Mouse (Mus musculus) spleen, postnatal 14 days (tissue): ENCODE data around the gene Zfp981.
"Not testable (repeated sequence)": the region's sequence is repeated elsewhere in the genome, so short reads cannot be mapped to it uniquely, and the experiment has no call there.

Source experiments
- DNase-seq, 2 experiments: peaks; one replicate each; pipeline ENCODE4 v3.0.0; 2021 to 2022; ENCODE audit warnings: low spot score in 2 of 2

Zfp981 gene

DNA sequence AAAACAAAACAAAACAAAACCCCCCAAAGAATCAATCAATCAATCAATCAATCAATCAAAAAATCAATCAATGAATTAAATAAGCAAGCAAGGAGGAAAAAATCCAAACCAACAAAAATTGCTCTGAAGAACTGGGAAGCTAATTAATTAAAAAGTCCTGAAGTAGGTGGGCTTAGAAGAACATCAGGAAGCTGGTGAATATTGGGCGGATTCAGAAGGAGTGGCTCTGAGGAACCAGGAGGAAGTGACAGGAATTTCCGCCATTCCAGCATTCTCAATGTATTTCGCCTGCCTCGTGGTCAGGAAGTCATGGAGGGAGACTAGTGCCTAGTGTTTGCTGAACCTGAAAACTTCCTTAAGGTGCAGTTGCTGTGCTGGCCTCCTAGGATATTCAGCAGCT, at the start of gene Zfp981:
TSS of gene Zfp981 (plus strand) at position 301 of the 400 bp plus-strand sequence.
- not testable (repeated sequence) for DNase-seq

DNA sequence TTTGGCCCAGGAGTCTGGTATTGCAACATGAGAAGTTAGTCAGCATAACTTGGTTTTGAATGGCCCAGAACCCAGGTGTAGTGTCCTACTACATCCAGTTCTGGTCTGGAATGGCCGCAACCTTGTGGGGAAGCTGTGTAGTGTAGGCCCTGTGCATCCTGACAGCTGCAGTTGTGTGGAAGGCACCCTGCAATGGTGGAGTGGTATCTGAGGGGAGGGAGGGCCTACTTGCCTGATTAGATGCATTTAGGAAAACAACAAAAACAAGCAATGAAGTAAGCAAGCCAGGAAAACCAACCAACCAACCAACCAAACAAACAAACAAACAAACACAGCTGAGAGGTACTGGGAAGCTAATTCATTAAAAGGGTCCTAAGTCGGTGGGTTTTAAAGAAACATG, 49.3 kb upstream of the Zfp981 start:
- DNase-seq: not testable (repeated sequence)

DNA sequence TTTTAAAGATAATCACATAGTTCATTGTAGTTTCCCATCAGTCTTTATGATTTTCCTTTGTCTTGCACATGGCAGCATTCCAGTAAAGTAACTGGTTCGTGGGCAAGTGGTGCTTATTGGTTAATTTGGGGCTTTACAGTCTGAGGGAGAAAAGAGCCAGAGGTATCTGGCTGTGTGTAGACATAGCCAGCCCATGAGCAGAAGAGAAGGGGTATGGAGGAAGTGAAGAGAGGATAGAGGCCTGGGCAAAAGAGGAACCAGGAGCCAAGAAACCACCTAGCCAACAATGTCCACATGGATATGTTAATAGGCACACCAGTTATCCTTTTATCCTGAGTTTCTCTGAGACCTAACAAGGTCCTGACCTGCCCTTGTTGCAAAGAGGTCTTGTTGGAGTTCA, 47.7 kb upstream of the Zfp981 start:
- DNase-seq: not testable (repeated sequence)

DNA sequence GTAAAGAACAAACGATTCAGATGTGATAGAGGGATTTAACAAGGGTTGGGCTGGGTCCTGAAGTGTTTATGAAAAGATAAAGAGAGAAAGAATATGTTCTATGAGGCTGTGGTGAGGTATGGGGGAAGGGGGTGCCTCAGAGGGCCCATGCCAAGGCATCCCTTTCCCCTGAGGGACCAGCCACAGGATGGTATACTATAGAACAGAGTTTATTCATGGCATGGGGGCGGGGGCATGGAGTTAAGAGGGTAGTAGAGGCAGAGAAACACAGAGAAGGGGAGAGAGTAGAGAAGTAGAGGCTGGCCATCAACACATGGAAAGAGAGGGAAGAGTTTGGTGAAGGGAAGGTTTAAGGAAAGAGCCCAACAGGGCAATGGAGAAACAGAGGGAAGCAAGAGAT, 46.9 kb upstream of the Zfp981 start:
- DNase-seq: no peak

DNA sequence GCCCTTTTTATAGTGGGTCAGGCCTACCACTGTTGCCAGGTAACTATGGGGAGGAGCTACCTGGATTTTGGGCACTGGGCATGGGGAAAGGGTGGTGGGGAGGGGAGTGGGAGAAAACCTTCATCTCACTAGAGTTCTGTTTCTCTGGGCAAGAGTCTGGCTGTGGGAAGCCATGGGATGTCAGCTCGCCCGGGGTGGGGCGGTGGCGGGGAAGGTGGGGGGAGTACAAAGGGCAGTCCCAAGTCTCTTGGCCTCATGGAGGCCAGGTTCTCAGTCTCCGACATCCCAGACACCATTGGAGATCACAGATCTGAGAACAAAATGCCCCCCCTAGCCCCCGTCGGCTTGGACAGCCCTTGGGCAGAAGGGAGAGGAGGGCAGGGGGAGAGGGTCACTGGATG, 46.5 kb upstream of the Zfp981 start:
- DNase-seq: no peak

DNA sequence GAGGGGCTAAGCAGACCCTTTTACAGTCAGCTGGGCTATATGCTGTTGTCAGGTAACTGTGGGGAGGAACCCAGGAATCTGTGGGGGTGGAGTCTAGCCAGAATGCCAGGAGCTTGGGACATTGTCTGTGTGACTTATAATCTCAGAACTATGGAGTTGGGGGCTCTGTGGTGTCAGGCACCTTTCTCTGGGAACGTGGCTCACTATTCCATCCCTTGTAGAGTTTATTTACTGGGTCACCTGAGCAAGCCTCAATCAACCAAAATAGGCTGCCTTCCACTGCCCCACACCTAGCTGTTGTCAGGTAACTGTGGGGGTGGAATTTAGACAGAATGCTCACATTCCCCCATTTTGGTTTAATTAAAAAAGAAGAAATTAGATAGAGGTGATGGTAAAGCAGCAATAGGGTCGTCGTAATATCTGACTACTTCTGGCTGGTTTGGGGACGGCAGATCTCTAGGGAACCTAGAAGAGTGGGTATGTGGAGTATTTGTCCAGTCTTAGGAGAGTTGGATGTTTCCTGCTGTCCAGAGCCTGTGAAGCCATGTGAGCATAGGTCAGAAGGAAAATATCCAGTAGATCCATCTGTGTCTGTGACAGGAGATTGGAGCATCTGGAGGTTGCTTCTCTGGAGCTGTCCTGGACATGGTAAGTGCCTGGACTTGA, 45.6 kb upstream of the Zfp981 start:
- no peak for DNase-seq

DNA sequence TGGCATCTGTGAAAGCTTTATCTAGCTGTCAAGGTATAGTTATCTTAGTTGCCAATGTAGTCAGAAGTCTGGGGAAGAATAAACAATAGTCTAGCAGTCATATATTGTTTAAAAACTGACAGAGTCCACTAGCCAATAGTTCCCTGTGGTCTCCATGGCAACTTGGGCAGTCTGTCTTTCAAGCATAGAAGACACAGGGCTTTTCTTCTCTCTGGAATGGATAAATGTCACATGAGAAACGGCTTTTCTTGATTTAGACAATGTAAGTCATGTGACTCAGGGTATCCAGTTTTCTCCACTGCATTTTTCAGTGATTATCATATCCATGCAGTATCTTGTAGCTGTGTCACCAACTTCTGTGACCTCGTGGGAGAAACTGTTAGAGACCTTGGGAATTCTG, 44.7 kb upstream of the Zfp981 start:
- DNase-seq: no peak

DNA sequence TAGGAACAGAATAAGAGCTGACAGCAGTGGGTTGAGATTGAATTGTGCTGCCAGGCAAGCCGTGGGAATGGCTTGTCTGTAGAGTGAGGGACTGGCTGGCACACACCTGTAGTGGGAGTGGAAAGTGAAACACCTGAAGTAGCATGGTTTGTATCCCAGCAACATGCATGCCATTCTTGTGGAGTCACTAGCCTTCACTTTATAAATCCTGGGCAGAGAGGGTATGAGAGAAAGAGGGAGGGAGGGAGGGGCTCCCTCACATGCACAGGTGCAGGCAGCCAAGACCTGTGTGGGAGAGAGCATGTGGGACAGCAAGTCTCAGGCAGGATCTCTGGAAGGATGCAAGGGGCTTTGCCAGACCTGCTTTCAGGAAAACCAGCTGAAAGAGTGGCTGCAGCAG, 44.1 kb upstream of the Zfp981 start:
- no peak for DNase-seq

DNA sequence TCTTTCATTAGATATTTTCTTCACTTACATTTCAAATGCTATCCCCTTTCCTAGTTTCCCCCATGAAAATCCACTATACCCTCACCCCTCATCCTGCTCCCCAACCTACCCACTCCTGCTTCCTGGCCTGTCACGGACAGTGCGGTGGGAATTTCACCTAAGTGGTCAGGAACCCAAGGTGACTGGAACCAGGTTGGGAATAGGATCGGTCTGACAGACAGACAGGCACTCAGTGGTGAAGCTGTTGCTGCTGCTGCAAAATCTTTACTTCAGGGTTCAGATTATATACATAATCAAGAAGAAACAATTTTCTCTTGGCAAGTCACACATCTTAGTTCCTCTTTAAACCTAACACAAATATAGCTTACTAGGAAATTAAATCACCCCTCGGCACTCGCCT, 42.0 kb upstream of the Zfp981 start:
- not testable (repeated sequence) for DNase-seq

DNA sequence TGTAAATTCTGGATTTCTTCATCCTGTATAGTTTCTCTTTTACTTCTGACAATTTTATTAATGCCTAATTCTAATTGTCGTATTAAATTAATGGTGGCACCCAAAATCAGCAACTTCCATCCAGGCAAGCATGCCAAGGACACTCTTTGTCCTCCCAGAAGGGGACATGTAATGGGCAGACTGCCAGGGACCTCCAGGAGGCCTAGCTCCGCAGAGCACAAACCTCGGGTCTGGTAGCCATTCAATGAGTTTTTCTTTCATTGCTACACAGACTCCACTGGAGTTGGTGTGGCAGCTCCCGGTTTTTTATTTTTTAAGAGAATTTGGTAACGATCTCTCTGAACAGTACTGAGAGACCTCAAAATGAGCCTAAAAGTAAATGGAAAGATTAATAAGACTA, 41.1 kb upstream of the Zfp981 start:
- not testable (repeated sequence) for DNase-seq

DNA sequence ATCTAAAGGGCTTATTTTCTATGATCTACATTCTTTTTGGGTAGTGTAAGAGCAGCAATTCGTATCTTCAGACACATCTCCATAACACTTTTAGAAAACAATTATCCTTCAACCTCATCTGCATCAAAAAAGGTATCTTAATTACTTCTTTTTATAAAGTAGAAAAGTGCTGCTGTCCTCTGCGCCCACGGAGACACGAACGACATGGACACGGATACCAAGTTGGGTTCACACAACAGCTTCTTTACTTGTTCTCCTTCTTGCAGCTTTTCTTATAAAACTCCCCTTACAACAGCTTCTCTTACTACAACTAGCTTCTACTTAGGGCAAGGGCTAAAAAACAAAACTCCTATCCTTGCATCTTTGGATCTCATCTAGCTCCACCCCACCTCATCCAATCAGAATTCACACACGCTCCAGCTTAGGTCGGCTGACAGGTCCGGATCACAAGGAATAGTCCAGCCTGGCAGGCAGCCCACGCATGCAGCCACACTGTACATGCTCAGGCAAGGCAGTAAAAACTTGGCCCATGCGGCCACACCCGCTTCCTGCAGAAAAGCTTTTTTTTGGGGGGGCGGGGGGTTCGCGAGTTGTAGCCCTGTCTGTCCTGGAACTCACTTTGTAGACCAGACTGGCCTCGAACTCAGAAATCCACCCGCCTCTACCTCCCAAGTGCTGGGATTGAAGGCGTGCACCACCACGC, 38.0 kb upstream of the Zfp981 start:
- DNase-seq: not testable (repeated sequence)

DNA sequence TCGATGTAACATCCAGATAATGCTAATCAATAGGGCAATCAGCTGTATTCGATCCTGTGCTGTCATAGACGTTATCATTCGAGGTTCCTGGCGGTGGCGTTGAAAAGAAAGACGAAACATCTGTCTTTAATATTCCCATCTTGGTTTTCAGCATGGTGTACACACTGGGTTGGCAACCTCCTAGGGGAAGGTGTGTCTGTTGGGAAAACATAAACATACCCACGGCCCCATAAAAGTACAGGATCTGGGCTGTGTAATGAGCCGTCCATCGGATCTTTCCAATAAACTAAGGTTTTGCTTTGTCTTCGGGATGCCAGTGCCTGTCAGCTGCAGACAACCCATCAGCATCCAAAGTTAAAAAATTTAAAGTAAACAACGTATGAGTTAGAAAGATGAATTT, 31.8 kb upstream of the Zfp981 start:
- DNase-seq: not testable (repeated sequence)

DNA sequence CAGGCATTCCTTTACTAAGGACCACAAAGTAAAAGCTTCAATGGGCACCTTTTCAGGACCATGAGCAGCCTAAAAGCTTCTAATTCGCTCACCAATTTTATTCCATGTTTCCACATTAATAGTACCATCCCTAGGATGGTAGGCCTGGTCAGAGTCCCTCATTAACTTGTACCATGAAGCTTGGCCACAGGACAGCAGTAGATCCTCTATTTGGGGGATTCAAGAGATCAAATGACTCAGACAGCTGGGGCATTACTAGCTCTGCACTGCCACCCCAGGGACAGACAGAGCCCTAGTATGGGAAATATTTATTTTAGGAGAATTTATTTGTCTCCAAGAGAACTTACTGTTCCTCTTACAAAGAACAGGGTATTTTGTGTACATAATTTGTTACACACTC, 27.6 kb upstream of the Zfp981 start:
- not testable (repeated sequence) for DNase-seq

DNA sequence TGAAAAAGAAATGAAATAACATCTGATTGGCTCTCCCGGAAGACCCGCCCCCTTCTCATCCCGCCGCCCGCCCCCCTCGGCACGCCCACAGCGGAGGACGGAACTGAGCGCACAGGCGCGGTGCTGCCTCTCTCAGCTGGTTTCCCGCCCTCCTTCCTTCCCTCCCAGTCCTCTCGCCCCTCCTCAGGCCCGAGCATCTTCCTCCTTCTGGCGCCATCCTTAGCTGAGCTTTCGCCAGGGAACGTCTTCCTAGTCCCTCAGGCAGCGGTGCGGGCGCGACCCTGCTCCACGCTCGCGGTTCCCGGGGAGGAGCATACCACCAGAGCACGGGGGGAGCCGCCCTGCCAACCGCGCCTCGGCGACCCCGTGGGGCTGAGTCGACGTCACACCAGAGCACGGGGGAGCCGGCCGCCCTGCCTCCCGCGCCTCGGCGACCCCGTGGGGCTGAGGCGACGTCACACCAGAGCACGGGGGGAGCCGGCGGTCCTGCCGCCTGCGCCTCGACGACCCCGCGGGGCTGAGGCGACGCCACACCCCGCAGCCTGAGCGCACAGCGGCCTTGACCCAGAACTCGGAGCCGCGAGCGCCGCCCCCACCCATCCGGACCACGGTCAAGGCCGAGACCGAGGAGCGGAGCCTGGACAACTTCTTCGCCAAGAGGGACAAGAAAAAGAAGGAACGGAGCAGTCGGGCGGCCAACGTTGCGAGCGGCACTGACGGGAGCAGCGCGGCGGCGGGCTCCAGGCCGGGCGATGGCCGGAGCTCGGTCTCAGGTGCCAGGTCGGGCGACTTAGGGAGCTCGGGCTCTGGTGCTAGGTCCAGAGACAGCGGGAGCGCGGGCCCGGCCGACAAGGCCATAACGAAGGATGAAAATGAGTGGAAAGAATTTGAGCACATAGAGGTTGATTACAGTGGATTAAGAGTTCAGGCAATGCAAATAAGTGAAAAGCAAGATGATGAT, 26.8 kb upstream of the Zfp981 start:
- not testable (repeated sequence) for DNase-seq

DNA sequence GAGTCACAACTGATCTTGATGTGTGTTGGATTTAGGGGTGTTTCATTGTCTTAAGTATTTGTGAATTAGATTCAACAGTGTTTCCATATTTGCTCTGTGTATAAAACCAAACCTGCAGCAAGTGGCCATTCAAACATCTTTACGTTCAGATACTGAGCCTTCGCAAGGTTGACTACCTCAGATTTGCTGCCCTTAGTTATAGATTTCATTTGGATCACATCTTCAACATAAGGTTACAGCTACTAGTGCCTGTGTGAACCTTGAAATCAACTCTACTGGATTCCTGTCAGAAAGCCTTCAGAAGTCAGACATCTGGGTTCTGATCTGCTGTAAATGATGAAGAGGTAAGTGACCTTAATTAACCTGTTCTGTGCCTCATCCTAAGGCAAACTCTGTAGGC, 25.6 kb upstream of the Zfp981 start:
- DNase-seq: not testable (repeated sequence)

DNA sequence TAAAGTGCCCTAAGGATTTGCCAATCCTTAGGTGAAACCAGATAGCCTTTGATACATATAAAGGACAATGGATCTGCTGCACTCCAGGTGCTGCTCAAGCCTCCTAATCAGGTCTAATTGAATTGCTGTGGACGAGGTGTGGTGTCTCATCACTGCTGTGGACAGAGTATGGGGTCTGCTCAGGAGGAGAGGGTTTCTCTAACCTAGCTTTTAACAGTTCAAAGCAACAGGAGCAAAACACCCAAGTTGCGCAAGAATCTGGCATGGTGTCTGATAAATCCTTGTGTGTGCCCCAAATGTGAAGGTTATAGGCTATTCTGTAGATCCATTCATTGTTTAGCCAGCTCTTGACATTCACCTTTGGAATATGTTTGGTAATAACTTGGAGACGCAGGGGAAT, 24.9 kb upstream of the Zfp981 start:
- DNase-seq: not testable (repeated sequence)

DNA sequence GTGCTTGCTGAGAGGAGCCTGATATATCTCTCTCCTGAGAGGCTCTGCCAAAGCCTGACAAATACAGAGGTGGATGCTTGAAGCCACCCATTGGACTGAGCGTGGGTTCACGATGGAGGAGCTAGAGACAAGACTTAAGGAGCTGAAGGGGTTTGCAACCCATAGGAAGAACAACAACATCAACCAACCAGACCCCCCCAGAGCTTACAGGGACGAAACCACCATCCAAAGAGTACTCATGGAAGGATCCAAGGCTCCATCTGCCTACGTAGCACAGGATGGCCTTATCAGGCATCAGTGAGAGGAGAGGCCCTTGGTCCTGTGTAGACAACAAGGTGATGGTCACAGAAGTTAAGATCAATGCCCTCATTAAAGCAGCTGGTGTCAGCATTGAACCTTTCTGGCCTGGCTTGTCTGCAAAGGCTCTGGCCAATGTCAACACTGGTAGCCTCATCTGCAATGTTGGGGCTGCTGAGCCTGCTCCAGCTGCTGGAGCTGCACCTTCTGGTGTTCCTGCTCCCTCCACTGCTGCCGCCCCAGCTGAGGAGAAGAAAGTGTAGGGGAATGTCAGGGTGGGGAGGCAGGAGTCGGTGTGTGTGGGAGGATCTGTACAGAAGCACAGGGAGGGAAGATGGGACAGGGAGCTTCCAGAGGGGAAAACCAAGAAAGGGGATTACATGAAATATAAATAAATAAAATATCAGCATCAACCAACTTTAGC, 21.3 kb upstream of the Zfp981 start:
- not testable (repeated sequence) for DNase-seq

DNA sequence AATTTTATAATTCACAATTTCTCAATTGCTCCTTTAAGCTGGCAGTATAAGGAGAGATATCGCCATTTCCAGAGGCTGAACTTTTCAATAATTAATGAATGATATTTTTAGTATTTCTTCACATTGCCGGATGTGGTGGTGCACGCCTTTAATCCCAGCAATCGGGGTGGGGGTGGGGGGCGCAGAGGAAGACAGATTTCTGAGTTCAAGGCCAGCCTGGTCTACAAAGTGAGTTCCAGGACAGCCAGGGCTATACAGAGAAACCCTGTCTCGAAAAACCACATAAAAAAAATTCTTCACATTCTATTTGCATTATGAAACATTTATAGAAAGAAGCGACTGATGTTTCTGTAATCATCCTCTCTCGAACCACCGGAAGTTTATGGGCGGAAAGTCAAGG, 19.3 kb upstream of the Zfp981 start:
- not testable (repeated sequence) for DNase-seq

DNA sequence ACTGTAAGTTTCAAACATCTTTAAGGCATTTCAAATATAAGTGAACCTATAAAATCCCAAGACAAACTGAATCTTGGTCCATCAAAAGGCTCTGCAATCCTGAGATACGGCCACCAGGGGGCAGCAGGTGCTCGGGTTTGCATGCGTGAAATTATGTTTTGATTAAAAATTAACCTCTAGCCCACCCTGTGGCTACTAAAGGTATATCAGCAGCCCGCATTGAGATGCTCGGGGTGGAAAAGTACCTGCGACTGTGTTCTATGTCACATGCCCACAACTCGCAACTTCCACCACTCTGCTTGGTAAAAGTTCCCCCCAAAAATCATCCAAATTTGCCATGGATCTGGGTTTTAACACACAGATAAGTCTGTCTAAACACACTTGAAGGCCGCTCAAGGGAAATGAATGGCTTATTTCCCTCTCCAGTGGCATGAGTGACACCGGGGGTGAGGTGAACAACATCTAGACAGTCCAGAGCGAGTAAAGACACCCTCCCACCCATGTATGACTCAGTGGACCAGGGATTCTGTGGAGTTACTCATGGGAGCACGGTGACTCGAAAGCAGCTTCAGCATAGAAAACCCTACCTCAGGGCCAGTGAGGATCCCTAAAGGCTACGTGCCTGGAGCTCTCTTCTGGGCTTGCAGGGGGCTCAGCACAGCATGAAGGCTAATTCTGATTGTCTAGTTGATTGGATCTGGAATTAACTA, 18.1 kb upstream of the Zfp981 start:
- not testable (repeated sequence) for DNase-seq

DNA sequence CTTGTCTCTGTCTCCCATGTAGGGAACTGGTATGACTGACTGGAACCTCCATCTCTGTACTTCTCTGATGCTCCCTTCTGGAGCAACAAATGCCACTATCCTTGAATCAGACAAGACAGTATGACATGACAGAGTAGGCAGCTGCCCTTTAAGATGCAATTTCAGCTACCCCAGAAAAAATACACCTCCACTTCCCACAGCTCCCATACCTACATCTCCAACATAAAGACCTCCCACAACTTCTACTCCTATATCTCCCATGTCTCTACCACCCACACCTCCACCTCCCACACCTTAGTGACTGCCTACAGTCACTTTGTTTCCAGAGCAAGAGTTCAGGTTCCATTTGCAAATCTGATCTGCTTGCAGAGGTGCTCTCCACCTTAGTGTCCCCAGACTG, 17.2 kb upstream of the Zfp981 start:
- DNase-seq: not testable (repeated sequence)
